Mouse (Mus musculus): ENCODE measurements around the gene Mcub.
A peak's percentile ranks its signal among the peaks of the same experiment; 100 is the strongest.

The Mcub gene

DNA sequence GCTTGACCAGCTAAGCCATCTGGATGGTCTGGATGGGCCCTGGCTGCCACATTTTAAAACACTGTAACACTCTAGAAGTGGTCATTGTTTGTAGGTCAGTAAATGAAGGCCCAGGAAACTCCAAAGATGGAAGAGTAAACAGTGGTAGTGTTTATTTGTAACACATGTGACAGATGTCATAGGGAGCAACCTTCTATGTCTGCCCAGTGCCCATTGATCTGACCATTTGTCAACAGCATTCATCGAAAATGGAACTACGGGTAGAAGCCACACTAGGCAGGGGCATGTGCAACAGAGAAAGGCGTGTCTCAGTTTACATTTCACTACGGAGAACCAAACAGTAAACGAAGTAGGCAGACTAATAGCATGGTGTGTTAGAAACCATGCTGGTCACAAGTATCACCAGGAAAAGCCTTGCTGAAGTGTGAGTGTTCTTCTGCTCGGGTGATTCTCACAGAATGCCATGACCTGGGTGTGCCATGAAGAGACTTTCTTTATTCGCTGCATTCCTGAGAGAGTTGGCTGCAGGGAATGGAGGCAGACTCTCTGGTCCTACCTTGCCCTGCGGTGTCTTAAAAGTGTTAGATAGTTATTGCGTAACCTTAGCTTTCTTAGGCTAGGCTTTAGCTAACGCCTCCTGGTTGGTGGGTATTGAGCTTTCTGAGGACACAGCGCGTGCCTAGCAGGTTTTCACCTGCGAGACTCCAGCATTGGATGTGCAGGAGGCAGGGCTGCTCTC lies 82.1 kb downstream of the Mcub start:
- DNase-seq, result no peak

DNA sequence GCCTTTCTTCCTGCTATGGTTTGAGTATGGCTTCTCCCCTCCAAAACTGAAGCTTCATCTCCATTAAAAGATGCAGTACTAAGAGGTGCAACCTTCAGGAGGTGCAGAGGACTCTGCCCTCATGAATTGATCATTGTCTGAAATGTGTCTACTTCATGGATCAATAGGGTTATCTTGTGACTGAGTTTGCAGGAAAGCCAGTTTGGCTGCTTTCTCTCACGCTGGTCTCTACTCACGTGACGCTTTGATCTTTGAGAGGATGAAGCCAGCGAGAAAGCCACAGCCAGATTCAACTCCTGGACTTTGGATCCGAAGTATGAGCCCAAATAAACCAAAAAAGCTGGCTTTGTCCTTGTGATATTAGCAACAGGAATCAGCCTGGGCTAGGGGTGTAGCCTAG lies 83.6 kb downstream of the Mcub start:
- DNase-seq, result no peak

- DNase-seq, result no peak
Observed at GRCm38 (mm10) chr3:129885577-129885976, 84.4 kb downstream of the Mcub start.

DNA sequence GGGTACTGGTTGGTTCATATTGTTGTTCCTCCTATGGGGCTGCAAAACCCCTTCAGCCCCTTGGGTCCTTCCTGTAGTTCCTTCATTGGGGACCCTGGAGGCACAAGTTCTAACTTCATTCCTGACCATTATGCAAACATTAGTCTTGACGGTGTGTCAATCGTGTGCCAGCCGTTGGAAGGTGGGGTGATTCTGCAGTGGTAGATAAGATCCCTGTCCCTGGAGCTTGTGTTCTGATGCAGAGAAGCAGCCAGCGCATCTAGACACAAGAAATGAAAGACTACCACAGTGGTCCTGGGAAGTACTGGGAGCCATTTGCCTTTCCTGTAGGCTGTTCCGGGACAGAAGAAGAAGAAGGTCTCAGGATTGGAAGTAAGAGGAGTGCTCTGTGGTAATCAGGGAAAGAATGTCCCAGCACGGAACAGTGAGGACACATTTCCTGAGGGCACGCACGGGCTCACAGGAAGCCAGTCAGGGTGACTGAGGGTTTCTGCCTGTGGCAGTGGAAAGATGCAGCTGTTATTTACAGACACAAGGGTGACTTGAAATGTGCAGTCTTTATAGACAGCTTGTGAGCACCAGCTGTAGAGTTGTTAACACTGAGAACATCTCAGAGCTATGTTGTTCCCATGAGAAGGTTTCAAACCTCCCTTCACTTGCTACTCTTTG lies 88.9 kb downstream of the Mcub start:
- DNase-seq, result no peak

DNA sequence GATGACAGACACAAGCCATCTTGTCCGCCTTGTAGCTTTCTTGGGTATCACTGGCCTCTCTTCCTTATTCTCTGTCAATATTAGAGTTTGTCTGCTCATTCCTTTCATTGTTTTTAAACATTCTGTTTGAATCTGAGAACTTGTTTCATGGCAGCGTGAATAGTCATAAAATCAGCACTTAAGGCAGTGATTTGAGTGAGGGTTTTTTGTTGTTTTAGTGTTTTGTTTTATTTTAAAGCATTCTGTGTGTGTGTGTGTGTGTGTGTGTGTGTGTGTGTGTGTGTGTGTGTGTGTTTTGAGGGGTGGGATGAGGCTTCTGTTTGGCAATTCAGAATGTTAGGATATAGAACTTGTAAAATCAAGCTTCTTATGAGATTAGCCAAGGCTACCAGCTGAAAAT lies 90.1 kb downstream of the Mcub start:
- DNase-seq, result no peak

DNA sequence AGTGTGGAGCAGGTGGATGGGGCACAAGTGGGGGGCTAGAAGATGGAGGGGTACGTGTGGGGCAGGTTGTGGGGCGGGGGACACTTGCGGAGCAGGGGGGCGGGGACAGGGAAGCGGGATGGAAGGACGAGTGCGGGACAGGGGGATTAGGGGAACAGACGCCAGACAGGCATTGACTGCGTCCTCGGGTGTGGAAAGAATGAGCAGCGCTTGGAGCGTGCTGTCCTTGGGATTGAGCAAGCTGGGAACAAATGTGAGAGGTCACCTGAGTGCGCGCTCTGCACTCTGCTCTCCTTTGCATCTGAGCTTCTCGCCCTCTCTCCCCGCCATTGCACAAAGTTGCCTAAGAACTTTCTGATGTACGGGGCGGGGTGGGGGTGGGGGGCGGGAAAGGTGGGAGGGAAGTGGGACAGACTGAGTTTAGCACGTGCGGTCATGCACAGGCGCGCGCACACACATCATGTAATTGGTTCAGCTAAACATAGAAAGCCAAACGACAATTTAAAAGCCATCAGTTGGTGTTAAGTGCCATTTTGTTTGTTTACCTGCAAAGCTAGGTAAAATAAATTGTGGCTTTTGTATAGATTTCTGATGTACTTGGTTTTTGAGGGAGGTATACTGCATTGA lies 90.8 kb downstream of the Mcub start:
- peak; percentile 58 for DNase-seq

DNA sequence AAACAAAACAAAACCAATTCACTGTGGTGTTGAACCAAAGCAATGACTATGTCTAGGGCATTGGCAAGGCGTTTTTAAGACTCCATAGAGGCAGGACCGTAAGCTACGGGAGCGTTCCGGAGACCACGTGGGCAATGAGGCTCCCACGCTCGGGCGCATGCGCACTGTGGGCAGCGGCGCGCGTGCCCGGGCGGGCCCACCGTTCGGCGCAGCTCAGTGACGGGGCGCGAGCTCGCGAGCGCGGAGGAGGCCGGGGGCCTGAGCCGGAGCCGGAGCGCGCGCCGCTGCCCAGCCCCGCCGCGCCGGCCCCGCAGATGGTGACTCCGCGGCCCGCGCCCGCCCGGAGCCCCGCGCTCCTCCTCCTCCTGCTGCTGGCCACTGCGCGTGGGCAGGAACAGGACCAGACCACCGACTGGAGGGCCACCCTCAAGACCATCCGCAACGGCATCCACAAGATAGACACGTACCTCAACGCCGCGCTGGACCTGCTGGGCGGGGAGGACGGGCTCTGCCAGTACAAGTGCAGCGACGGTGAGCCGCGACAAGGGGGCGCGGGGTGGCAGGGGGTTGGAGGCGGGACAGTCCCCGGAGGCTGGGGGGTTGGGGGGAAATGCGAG lies 91.5 kb downstream of the Mcub start, which contains the start of gene Pla2g12a:
Gene Pla2g12a (plus strand): TSS at position 202 of the 617 bp plus-strand sequence.
- DNase-seq, result peak; percentile 96

GRCm38 (mm10) chr3:129877327-129877726 lies 92.7 kb downstream of the Mcub start:
- no peak for DNase-seq
